Mouse (Mus musculus) kidney, adult 11 months (tissue): ENCODE results near the gene Auts2.

Source experiments
- DNase-seq: peaks from one replicate; pipeline ENCODE4 v3.0.0; 2022

Auts2 gene

DNA sequence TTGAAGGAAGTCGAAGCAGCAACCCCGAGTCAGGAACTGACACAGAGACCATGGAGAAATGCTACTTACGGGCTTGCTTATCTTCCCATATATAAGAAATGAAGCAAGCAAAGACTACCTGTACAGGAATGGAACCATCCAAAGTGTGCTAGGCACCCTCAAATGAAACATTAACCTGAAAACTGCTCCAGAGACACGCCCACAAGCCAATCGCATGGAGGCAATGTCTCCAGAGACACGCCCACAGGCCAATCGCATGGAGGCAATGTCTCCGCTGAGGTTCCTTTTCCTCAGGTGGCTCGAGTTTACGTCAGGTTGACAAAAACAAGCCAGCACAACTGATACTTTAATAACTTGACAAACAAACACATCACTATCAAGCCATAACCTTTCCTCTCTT lies 379.2 kb downstream of the Auts2 start:
- no peak for DNase-seq

DNA sequence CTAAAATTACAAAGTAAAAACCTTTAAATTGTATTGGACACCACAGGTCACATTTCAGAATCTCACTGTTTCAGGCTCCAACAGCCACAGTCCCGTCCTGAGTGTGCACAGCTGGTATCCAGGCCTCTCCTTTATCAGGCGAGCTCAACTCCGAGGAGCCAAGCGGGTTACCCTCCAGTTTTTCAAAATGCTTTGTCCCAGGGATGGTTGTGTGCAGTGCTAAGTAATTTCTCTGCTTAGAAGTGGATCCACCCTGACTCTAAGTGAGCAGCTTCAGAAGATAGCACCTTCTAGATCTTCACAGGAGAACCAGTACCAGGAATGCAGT lies 381.0 kb downstream of the Auts2 start:
- no peak for DNase-seq

- DNase-seq, result peak; percentile 15
These were observed 381.6 kb downstream of the Auts2 start for GRCm38 (mm10) chr5:132161338-132162205.

GRCm38 (mm10) chr5:132144181-132144580 lies 399.0 kb downstream of the Auts2 start:
- no peak for DNase-seq

DNA sequence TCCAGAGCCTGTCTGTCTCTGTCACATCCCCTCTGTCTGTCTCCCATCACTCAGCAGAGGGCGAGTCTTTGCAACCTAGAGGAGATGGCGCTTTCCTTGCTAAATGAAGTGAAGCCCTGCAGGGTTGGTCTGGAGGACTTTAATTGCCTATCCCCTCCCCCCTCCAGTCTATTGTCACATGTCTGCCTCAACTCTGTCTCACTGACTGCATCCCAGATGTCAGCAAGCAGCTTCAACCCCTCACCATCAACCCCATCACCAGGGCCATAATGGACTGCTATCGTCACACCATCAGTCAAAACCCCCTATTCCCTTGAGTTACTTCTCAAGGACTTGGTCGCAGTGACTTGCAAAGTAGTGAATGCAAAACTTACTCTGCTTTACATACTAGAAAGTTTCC lies 402.3 kb downstream of the Auts2 start:
- no peak for DNase-seq

DNA sequence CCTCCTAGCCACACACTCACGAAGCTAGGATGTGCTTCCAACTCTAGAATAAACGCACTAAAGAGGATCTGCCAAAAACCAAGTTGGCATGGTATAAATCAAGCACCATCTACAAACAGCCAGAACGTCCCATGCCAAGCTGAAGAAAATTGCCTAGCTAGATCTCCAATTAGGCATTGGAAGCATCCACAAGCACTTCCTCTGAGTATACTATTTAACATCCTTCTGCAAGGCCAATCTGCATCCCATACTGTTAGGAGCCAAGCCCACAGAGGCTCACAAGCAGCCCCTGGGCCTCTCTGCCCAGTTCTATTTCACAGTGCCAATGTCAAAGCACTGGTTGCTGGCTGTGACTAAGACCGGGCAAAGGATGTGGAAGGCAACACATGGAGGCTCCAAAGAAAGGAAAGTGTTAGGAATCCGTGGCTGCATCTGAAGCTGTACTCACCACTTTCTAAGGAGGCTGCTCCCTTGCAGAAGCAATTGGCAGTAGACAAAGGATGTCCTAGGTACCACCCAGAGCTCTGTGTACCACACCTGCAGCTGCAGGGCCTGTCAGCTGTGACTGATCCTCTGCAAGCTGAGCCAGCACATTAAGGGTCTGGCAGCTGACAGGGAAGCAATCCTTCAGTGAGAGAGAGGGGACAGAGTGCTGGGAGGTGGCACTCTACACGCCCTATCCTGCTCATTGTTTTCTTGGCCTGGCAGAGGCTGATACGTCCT lies 407.0 kb downstream of the Auts2 start:
- no peak for DNase-seq

GRCm38 (mm10) chr5:132131948-132132347 lies 411.2 kb downstream of the Auts2 start:
- no peak for DNase-seq

DNA sequence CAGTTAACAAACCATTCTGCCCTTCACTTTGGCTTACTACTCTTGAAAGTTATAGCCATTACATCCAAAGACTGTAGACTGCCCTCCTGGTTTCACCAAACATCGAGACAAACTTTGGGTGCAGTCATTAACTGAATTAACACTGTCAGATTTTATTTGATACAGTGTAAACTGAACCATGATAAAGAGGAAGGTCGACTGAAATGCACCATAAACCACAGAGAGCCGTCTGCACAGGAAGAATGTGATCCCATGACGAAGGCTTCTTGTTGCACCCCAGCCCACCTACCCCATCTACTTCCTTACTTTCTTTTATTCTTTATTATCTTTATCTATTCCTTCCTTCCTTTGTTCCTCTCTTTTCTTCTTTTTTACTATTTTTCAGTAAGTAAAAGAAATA lies 412.6 kb downstream of the Auts2 start:
- no peak for DNase-seq

GRCm38 (mm10) chr5:132126626-132127025 lies 416.5 kb downstream of the Auts2 start:
- no peak for DNase-seq

DNA sequence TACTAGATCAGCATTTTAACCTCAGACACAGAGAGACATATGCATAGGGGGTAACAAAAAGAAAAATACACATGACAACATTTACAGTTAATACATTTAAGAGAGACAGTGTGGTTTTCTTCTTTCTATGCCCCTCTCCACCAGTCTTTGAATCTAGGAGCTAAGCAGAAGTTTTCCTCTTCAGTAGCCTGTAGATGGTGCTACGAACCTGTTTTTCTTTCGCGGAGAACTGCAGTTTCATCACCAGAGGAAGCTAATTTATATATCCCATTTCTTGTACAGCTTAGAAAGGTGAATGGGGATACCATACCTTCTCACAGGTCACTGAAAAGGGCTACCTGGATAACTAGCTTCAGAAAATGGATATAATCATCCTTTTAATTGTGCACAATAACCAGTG lies 427.5 kb downstream of the Auts2 start:
- DNase-seq, result no peak

DNA sequence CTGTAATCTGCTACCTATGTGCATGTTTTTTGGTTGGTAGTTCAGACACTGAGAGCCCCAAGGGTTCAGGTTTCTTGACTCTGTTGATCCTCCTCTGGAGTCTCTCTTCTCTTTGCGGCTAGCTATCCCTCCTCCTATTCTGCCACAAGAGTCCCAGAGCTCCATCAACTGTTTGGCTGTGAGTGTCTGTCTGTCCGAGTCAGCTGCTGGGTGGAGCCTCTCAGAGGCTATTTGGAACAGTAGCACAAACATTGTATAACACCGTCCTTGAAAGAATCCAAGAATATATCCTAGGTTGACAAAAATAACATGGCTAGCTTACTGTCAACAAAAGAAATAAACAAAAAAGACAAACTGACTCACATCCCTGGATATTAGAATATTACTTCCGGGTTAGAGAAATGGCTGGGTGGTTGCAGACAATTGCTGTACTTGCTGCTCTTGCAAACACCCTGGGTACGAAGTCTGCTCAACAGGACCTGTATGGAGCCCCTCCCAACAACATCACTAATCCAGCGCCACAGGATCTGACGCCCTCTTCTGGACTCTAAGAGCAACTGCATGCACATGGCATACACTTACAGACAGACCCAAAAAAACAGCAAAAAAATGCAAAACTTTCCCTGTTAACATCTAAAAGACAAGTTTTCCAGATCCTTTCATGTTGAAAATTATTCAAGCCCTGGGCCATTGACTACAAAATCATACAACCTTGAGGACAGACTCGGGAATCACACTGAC lies 428.4 kb downstream of the Auts2 start:
- DNase-seq, result no peak

DNA sequence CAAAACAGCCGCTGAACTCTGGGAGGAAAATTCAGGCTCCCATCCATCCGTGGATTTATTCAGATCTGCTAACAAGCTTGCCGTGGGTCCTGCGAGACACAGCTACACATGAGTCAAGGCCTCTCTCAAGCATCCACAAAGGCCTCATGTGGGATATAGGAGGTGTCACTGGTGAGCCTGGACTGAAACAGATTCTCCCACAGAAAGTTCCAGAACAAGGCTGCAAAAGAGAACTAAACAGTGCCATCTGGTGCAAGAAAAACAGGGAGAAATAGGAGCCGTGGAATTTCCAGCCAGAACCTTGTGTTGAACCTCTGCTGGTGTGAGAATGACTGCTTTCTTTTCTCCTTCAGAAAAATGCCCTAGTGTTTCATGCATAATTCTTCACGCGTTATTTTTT lies 429.7 kb downstream of the Auts2 start:
- no peak for DNase-seq

GRCm38 (mm10) chr5:132112666-132113065 lies 430.5 kb downstream of the Auts2 start:
- DNase-seq, result no peak

- DNase-seq, result no peak
These were observed 440.7 kb downstream of the Auts2 start for GRCm38 (mm10) chr5:132102426-132102825.

DNA sequence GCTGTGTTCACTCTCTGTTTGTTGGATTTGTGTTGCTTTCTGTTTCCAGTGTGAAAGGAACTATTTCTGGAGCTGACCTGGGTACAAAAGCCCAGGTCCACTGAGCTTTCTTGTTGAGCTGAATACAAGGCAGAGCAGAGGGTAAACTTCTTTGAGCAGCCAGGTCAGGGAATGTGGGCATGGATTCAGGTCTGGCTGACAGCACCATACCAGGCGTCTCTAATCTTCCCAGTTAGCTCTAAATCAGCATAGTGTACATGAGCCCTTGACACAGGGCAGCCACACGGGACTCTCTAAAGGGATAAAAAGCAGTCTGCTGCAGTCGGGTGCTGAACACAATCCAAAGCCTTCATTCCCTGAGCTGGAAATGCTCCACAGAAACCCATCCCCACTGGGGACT lies 444.7 kb downstream of the Auts2 start:
- peak; percentile 65 for DNase-seq

DNA sequence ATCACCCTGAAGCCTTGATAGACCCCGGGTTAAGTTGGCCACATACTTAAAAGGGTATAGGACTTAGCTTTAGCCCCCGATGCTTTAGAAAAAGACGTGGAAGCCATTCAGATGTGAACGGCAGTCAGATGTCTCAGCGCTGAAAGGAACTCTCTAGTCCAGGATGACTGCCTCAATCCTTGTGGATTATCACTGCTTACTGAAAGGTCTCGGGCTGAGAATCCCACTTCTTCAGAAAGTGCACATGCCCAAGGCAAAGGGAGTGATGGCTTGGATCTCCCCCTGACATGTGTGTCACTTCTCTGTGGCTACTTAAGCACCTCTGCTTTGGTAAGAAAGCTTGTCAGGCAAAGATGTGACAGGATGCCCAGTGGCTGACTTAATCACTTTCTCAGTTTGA lies 450.4 kb downstream of the Auts2 start:
- DNase-seq, result no peak

GRCm38 (mm10) chr5:132089496-132090250 lies 453.5 kb downstream of the Auts2 start:
- DNase-seq, result no peak

DNA sequence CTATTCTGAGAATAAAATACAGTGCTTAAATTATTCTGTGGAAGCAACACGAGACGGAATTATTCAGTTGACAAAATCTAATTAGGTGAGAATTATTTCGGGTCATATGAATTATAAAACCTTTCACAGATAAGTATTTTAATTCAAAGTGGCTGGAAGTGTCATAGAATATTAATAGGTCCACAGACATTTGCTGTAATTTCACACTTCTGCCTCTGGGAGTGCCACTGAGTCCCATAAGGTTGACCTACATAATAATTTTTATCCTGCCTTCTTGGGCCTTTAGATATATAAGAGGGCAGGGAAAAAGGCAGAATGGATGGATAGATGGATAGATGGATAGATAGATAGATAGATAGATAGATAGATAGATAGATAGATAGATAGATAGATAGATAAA lies 454.6 kb downstream of the Auts2 start:
- no peak for DNase-seq

DNA sequence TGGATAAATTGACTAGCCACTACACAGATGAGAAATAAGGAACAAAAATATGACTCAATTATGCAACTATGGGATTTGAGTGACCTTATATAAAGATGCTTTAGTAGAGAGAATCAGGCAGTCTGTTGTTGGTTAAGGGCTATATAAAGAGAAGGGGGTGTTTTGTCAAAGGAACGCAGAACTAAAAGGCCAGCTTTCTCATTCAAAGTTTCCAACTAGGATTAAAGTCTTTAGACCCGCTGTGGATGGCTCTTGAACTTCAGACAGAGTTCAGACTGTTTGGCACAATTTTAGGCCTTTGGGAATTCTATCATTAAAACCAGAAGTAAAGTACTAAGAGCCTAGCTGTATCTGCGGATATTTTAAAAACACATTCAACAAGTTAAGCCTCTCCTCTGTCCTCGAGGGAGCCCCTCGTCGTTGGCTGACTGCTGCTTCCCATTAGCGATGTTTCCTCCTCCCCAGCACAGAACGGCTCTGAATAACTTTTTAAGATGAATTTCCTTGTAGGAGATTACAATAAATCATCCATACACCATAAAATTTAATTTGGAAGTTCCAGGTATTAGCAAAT lies 459.3 kb downstream of the Auts2 start:
- no peak for DNase-seq

- DNase-seq, result no peak
These were observed 467.2 kb downstream of the Auts2 start for GRCm38 (mm10) chr5:132075942-132076341.

GRCm38 (mm10) chr5:132074724-132075374 lies 468.3 kb downstream of the Auts2 start:
- no peak for DNase-seq

DNA sequence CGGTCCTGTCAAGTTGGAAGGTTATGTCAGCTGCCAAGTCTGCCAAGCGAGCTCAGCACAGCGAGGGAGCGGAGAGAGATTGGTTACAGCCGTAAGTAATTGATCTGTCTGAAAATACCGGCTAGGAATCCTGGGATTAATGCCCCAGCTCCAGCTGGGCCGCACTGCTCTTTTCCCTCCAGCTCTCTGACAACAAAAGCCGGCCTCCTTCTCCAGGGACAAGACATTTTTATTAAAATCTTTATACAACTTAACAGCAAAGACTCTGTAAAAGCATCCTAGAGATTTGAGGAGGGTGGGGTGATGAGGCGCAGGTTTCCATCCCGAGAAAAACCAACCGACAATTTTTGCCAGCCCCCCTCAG lies 468.8 kb downstream of the Auts2 start:
- DNase-seq, result no peak
